Mouse (Mus musculus): ENCODE data around the gene Amigo2.

GRCm38 (mm10) chr15:97267094-97267695 lies 20.1 kb upstream of the Amigo2 start:
- TF ChIP-seq EP300 (IDR thresholded peaks at IDR 0.05; ENCODE audit: insufficient read depth, low read depth, low read length) (no peak), CTCF (IDR thresholded peaks at IDR 0.05) (no peak)

Measured in heart, adult 2 months (tissue).